Mouse (Mus musculus) ES-Bruce4 (cell line): ENCODE data around the gene Mrln.

ENCODE experiments used
- CTCF ChIP-seq: IDR thresholded peaks from one replicate; pipeline ENCODE4 v1.8.1; 2011; ENCODE audit warnings: low read depth, low read length
- POLR2A ChIP-seq: IDR thresholded peaks from one replicate; pipeline ENCODE4 v1.8.1; 2011; ENCODE audit warnings: low read length; ENCODE audit not compliant: insufficient read depth

- TF ChIP-seq CTCF: no peak
- TF ChIP-seq POLR2A: no peak
Observed at GRCm38 (mm10) chr10:70211281-70211680, 6.8 kb downstream of the Mrln start.
